Mouse (Mus musculus) monocyte, adult 2 months (primary cell): ENCODE results near the gene Wwox.

Source experiments
- DNase-seq, 2 experiments: peaks; one replicate each; pipeline ENCODE4 v3.0.0; 2022; ENCODE audit warnings: low spot score in 2 of 2, low read depth in 1 of 2

Wwox gene

GRCm38 (mm10) chr8:114439334-114440204 is at the start of gene Wwox:
TSS of gene Wwox (plus strand) at chr8:114439655.
- peak; percentile 98 to 100 for DNase-seq

- DNase-seq, result no peak
Measured at GRCm38 (mm10) chr8:114390465-114391254, 48.8 kb upstream of the Wwox start.

- DNase-seq, result no peak
Measured at GRCm38 (mm10) chr8:114398326-114398725, 41.1 kb upstream of the Wwox start.

- DNase-seq, result no peak
Measured at GRCm38 (mm10) chr8:114399273-114399672, 40.2 kb upstream of the Wwox start.

- DNase-seq, result no peak
Measured at GRCm38 (mm10) chr8:114401679-114402078, 37.8 kb upstream of the Wwox start.

GRCm38 (mm10) chr8:114411421-114411820 is 28.0 kb upstream of the Wwox start:
- no peak for DNase-seq

- DNase-seq, result no peak
Measured at GRCm38 (mm10) chr8:114417786-114418185, 21.7 kb upstream of the Wwox start, which contains the start of gene Clec3a. TSS of gene Clec3a (plus strand) at chr8:114418086.

- no peak for DNase-seq
Measured at GRCm38 (mm10) chr8:114418486-114418885, 21.0 kb upstream of the Wwox start.

- DNase-seq, result no peak
Measured at GRCm38 (mm10) chr8:114418904-114419303, 20.6 kb upstream of the Wwox start.

- no peak for DNase-seq
Measured at GRCm38 (mm10) chr8:114421544-114421943, 17.9 kb upstream of the Wwox start.

- peak in 1 of 2 experiments; percentile 25 for DNase-seq
Measured at GRCm38 (mm10) chr8:114438236-114438635, 1.2 kb upstream of the Wwox start.

GRCm38 (mm10) chr8:114440205-114440589 is 742 bp downstream of the Wwox start:
- DNase-seq, result no peak

- no peak for DNase-seq
Measured at GRCm38 (mm10) chr8:114441616-114442015, 2.2 kb downstream of the Wwox start.

GRCm38 (mm10) chr8:114446884-114447283 is 7.4 kb downstream of the Wwox start:
- no peak for DNase-seq

- DNase-seq, result no peak
Measured at GRCm38 (mm10) chr8:114452278-114452677, 12.8 kb downstream of the Wwox start.

- DNase-seq, result no peak
Measured at GRCm38 (mm10) chr8:114452781-114453221, 13.3 kb downstream of the Wwox start.

- no peak for DNase-seq
Measured at GRCm38 (mm10) chr8:114455302-114455701, 15.8 kb downstream of the Wwox start.

GRCm38 (mm10) chr8:114455953-114456352 is 16.5 kb downstream of the Wwox start:
- no peak for DNase-seq

- DNase-seq, result no peak
Measured at GRCm38 (mm10) chr8:114458113-114458784, 18.8 kb downstream of the Wwox start.

GRCm38 (mm10) chr8:114460600-114460999 is 21.1 kb downstream of the Wwox start:
- DNase-seq, result no peak

GRCm38 (mm10) chr8:114462591-114462990 is 23.1 kb downstream of the Wwox start:
- no peak for DNase-seq
